Mouse (Mus musculus) midbrain, embryonic 13.5 days (tissue): Measurements from ENCODE around the gene Hist1h3a. TPM values are rescaled to one million over a fixed set of nuclear protein-coding genes. Genes with fewer than 3 reads are reported as not detected.

Experiments
- ATAC-seq: fragments of 200-750 bp; cut with Nextera tagmentation; 2 replicates; pipeline ENCODE4 v1.8.0; 2017; ENCODE audit warnings: mild to moderate bottlenecking, moderate TSS enrichment, moderate library complexity
- H3K27ac ChIP-seq: fragments of 300-500 bp; sonication (generic); 2 replicates; pipeline ENCODE4 v1.5.1; 2015; ENCODE audit warnings: inconsistent platforms, mild to moderate bottlenecking, moderate library complexity
- H3K27me3 ChIP-seq: fragments of 300-500 bp; sonication (generic); 2 replicates; pipeline ENCODE4 v1.6.1; 2015; ENCODE audit warnings: mild to moderate bottlenecking, inconsistent platforms
- H3K36me3 ChIP-seq: fragments of 300-500 bp; sonication (generic); 2 replicates; pipeline ENCODE4 v1.6.1; 2015; ENCODE audit warnings: mild to moderate bottlenecking, inconsistent platforms
- H3K4me1 ChIP-seq: fragments of 300-500 bp; sonication (generic); replicated peaks from 2 replicates; pipeline ENCODE4 v1.6.1; 2015; ENCODE audit warnings: inconsistent platforms
- H3K4me2 ChIP-seq: fragments of 300-500 bp; sonication (generic); replicated peaks from 2 replicates; pipeline ENCODE4 v1.6.1; 2015; ENCODE audit warnings: moderate library complexity, mild to moderate bottlenecking, inconsistent platforms
- H3K4me3 ChIP-seq: fragments of 300-500 bp; sonication (generic); replicated peaks from 2 replicates; pipeline ENCODE4 v1.5.1; 2015; ENCODE audit warnings: mild to moderate bottlenecking, inconsistent platforms
- H3K9ac ChIP-seq: fragments of 300-500 bp; sonication (generic); replicated peaks from 2 replicates; pipeline ENCODE4 v1.6.1; 2015; ENCODE audit warnings: mild to moderate bottlenecking, inconsistent platforms
- H3K9me3 ChIP-seq: fragments of 300-500 bp; sonication (generic); 2 replicates; pipeline ENCODE4 v1.6.1; 2016; ENCODE audit warnings: mild to moderate bottlenecking, inconsistent platforms
- WGBS: fragments of 180-500 bp; shearing (Covaris S2); methylation state at CpG from one replicate; pipeline ENCODE4 v1.1.7; 2015; 5-methylcytosine and 5-hydroxymethylcytosine counted together
- polyA plus RNA-seq: library from polyadenylated mRNA; unstranded; fragments of >200 nt; fragmentation: Nextera tagmentation; extraction: Ambion mirVana; gene quantifications from 2 replicates; pipeline ENCODE4 v1.2.1, GENCODE M21; 2015

The Hist1h3a gene
- polyA plus RNA-seq, 1 experiment from 2014 or later = 3.3 TPM

DNA sequence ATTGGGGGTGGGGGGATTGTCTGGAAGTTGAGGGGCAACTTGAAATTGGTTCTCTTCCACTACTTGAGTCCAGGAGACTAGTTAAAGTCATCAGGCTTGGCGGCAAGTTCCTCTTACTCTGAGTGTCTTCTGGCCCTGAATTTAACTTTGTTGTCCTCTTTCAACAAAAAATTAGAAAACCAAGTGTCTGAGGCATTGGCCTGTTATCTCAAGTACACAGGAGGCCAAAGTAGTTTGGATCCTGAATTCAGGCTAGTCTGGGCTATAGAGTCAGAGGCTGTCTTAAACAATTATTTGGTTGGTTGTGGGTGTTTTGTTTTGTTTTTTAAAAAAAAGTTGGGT lies 3.0 kb upstream of the Hist1h3a start:
- no peaks in the 10 kb centered on the region for H3K9me3 ChIP-seq
- no peaks in the 10 kb centered on the region for H3K27me3 ChIP-seq
- H3K36me3 ChIP-seq = no peaks in the 10 kb centered on the region
- no peak overlapping the region for H3K4me3 ChIP-seq
- H3K4me1 ChIP-seq = peaks cover 26% of the 10 kb centered on the region
- no peak overlapping the region for H3K27ac ChIP-seq
- no peak for ATAC-seq
- H3K4me2 ChIP-seq = no peak overlapping the region
- WGBS = 69% methylated on average over 1 of the region's 1 CpGs
- no peak overlapping the region for H3K9ac ChIP-seq

DNA sequence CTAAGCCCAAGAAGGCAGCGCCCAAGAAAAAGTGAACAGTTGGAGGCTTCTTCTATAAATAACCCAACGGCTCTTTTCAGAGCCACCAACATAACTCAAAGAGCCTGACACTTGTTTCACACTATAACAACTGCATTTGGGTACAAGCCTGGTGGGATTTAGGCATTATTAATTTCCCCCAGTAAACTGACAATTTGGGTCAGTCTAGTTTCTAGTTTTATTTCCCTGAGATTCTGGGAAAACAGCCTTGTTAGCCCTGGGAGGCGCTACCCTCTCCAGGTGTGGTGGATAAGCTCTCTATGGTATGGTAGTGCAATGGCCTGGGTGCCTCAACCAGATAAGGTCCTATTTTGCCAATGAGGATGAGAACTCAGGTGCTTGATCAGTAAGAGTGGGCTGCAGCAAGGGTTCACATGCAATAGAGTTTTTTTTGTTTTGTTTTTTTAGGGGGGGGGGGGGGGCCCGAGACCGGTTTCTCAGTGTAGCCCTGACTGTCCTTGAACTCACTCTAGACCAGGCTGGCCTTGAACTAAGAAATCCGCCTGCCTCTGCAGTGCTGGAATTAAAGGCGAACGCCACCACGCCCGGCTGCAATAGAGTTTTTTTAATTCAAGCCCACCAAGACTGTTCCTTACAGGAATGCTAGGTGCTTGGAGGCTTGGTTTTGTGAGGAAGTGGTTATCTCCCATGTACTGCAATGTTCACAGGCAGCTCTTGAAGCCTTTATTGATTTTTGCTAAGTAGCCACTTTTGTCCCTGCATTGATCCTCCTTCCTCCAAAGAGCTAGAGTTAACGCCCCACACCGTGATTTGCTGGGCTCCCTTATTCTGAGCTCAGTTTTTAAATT lies 2.4 kb upstream of the Hist1h3a start:
- Histone ChIP-seq H3K4me2 (peak overlapping the region; percentile 87), H3K27me3 (no peaks in the 10 kb centered on the region), H3K9ac (peak overlapping the region; percentile 74), H3K4me3 (peak overlapping the region; percentile 59), H3K27ac (peak overlapping the region; percentile 85), H3K36me3 (no peaks in the 10 kb centered on the region), H3K9me3 (no peaks in the 10 kb centered on the region), H3K4me1 (peaks cover 30% of the 10 kb centered on the region)
- WGBS = 26% methylated on average over 12 of the region's 12 CpGs
- no peak for ATAC-seq

DNA sequence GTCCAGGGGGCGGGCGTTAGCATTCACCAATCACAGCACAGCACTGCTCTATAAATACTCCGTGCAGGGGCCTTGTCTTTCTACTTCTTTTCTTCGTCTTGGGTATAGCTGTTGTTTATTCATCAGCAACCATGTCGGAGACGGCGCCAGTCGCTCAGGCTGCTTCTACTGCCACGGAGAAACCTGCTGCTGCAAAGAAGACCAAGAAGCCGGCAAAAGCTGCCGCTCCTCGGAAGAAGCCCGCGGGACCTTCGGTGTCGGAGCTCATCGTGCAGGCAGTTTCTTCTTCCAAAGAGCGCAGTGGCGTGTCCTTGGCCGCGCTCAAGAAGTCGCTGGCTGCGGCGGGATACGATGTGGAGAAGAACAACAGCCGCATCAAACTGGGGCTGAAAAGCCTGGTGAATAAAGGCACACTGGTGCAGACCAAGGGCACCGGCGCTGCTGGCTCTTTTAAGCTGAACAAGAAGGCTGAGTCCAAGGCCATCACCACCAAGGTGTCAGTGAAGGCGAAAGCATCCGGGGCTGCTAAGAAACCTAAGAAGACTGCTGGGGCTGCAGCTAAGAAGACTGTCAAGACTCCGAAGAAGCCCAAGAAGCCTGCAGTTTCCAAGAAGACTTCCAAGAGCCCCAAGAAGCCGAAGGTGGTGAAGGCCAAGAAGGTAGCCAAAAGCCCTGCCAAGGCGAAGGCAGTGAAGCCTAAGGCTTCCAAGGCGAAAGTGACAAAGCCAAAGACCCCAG lies 1.6 kb upstream of the Hist1h3a start, which contains the start of gene Hist1h1a:
TSS of gene Hist1h1a (plus strand) at position 81 of the 738 bp plus-strand sequence.
- peak within 1 kb of the TSS; percentile 59 for H3K4me3 ChIP-seq
- H3K9me3 ChIP-seq = no peaks in the 10 kb centered on the region
- ATAC-seq = peak; percentile 68
- no peaks in the 10 kb centered on the region for H3K27me3 ChIP-seq
- no peaks in the 10 kb centered on the region for H3K36me3 ChIP-seq
- H3K4me1 ChIP-seq = peaks cover 30% of the 10 kb centered on the region
- H3K4me2 ChIP-seq = peak within 1 kb of the TSS; percentile 87
- H3K9ac ChIP-seq = peak within 1 kb of the TSS; percentile 74
- peak within 1 kb of the TSS; percentile 85 for H3K27ac ChIP-seq
- WGBS = 2% methylated on average over 34 of the region's 34 CpGs

DNA sequence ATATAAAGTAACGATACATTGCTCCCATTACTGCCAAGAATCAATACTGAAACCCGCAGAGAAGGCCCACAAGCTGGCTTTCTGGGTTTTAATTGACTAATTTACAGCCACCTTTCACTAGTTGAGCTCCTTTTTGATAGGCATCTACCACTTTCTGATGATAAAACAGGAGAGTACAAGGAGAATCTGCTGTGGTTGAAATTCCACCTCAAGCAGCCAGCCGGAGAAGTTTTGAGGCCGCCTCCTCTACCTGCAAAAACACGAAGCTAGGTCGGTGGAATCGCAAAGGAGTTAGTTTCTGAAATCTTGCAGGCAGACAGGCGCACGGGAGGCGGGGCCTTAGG lies 1.0 kb upstream of the Hist1h3a start:
- H3K9me3 ChIP-seq = no peaks in the 10 kb centered on the region
- peak overlapping the region; percentile 85 for H3K27ac ChIP-seq
- H3K4me2 ChIP-seq = peak overlapping the region; percentile 87
- H3K9ac ChIP-seq = 0 out of 2 replicates have a peak overlapping the region, but pooled peaks have one; percentile 11
- no peak for ATAC-seq
- H3K27me3 ChIP-seq = no peaks in the 10 kb centered on the region
- 1% methylated on average over 10 of the region's 10 CpGs for WGBS
- no peaks in the 10 kb centered on the region for H3K36me3 ChIP-seq
- peak overlapping the region; percentile 59 for H3K4me3 ChIP-seq
- peaks cover 30% of the 10 kb centered on the region for H3K4me1 ChIP-seq

DNA sequence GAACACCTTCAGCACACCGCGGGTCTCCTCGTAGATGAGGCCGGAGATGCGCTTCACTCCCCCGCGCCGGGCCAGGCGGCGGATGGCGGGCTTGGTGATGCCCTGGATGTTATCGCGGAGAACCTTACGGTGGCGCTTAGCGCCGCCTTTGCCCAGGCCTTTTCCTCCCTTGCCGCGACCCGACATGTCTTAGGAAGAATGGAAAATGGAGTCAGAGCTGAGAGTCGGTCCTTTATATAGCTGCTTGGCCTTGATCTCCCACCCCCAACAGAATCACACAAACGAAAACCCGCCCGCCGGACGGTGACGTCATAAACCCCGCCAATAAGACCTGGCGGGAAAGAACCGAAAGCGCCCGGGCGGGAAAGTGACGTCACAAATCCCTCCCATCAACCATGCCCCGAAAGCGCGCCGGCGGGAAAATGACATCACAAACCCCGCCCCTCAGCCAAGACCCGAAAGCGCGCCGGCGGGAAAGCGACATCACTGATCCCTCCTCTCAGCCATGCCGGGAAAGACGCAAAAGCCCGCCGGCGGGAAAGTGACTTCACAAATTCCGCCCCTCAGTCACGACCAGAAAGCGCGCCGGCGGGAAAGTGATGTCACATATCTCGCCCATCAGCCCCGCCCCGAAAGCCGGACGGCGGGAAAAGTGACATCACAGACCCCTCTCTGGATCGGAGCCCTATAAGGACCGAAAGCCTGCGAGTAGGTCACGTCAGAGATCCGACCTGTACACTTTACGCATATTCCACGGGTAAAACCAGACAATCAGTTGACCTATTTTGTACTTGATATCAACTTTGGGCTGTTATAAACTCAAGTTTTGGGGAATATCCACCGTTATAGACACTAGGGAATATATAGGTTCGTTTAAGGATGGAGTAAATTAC lies 968 bp downstream of the Hist1h3a start, which contains the start of gene Hist1h4a:
TSS of gene Hist1h4a (minus strand) at position 259 of the 893 bp plus-strand sequence.
- Histone ChIP-seq H3K9me3 (no peaks in the 10 kb centered on the region), H3K4me1 (peaks cover 35% of the 10 kb centered on the region), H3K27me3 (no peaks in the 10 kb centered on the region), H3K4me3 (peak within 1 kb of the TSS; percentile 59), H3K9ac (peak within 1 kb of the TSS; percentile 66), H3K4me2 (peak within 1 kb of the TSS; percentile 87), H3K36me3 (no peaks in the 10 kb centered on the region), H3K27ac (peak within 1 kb of the TSS; percentile 84)
- ATAC-seq = peak; percentile 82
- WGBS = under 1% methylated on average over 61 of the region's 72 CpGs

DNA sequence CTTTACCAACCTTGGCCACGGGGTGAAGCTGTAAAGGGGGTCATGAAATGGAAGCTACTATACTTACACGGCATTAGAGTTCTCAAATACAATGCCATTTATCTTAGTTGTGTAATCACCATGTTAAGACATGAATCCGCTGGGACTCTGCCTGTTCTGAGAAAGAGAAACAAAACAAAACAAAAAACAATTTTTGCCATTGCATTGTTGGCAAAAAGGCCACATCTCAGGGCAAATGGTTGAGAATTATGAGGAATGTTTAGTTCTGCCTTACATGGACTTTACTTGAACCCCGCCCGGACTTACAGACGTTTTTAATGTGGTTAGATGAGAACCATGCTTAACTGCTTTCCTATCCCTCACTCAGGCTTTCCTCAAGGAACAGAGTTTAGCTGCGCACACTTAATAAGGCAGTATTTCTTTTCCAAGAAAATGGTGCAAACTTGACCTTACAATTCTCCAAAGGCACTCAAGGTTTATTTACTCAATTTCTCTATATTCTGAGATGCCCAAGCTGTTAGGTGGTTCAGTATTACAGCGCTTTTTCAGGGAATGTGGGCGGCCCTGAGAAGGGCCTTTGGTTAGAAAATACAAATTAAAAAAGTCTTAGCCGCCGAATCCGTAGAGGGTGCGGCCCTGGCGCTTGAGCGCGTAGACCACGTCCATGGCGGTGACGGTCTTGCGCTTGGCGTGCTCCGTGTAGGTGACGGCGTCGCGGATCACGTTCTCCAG lies 1.8 kb downstream of the Hist1h3a start:
- H3K4me3 ChIP-seq = peak overlapping the region; percentile 59
- H3K9me3 ChIP-seq = no peaks in the 10 kb centered on the region
- peak overlapping the region; percentile 66 for H3K9ac ChIP-seq
- WGBS = 2% methylated on average over 22 of the region's 27 CpGs
- H3K36me3 ChIP-seq = no peaks in the 10 kb centered on the region
- H3K27ac ChIP-seq = peak overlapping the region; percentile 84
- peaks cover 35% of the 10 kb centered on the region for H3K4me1 ChIP-seq
- no peaks in the 10 kb centered on the region for H3K27me3 ChIP-seq
- no peak for ATAC-seq
- H3K4me2 ChIP-seq = peak overlapping the region; percentile 87

DNA sequence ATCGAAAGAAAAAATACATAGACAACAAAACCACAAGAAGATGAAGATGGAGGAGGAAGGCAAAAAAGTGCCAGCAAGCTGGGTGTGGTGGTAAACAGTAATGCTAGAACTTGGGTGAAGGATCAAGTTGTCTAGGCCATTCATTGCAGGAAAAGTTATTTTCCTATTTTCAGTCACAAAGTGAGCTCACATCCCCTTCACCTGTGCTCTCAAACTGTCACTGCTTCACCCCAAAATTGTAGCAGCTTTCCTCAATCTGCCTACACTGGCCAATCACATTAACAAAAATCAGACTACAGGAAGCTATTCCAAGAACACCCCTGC lies 2.3 kb downstream of the Hist1h3a start:
- Histone ChIP-seq H3K9me3 (no peaks in the 10 kb centered on the region), H3K4me2 (peak overlapping the region; percentile 87), H3K27ac (peak overlapping the region; percentile 84; the same call in 1 of the 2 replicates), H3K4me1 (peaks cover 35% of the 10 kb centered on the region), H3K4me3 (peak overlapping the region; percentile 59), H3K27me3 (no peaks in the 10 kb centered on the region), H3K9ac (peak overlapping the region; percentile 66; the same call in 1 of the 2 replicates), H3K36me3 (no peaks in the 10 kb centered on the region)
- 74% methylated on average over 1 of the region's 1 CpGs for WGBS
- ATAC-seq = no peak

DNA sequence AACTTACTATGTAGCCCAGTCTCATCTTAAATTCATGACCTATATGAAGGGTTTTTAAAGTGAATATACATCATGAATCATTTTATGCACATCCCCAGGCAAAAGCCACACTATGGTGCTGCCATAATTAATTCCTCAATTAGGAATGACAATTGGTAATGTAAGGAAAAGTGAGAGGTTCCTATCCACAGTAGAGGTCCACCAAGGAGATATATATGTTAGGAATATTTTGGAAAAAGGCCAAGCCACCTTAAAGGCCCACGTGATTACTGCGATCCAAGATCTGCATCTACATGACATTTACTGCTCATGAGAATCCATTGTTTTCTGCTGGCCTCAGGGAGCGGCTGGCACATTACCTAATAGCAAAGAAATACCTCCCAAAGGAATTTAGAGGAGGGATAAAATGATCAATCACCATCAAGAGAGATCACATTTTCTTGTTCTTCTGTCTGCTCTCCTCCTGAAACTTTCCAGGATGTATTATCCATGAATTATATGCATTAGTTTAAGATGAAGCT lies 2.9 kb downstream of the Hist1h3a start:
- no peak for ATAC-seq
- 83% methylated on average over 3 of the region's 3 CpGs for WGBS
- Histone ChIP-seq H3K4me2 (no peak overlapping the region), H3K4me1 (peaks cover 32% of the 10 kb centered on the region), H3K4me3 (no peak overlapping the region), H3K27ac (no peak overlapping the region), H3K9me3 (no peaks in the 10 kb centered on the region), H3K27me3 (no peaks in the 10 kb centered on the region), H3K36me3 (no peaks in the 10 kb centered on the region), H3K9ac (no peak overlapping the region)

DNA sequence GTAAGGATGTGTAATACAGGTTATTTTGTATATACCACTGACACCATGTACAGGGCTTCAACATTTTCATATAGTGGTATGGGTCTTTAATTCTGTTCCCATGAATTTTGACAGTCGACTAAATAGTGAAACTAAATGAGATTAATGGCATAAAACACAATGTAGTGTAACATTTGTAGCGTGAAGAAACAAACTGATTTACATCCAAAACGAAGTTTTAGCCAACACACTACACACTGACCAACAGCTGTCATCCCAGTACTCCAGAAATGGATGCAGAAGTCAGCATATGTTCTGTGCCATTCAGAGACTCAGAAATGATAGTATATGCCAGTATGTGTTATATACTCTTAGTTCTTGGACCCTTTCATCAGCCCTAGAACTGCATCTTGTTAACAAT lies 4.3 kb downstream of the Hist1h3a start:
- H3K9ac ChIP-seq = no peak overlapping the region
- no peaks in the 10 kb centered on the region for H3K9me3 ChIP-seq
- H3K4me2 ChIP-seq = no peak overlapping the region
- H3K36me3 ChIP-seq = no peaks in the 10 kb centered on the region
- WGBS = 50% methylated on average over 3 of the region's 3 CpGs
- H3K27ac ChIP-seq = no peak overlapping the region
- no peak overlapping the region for H3K4me3 ChIP-seq
- H3K27me3 ChIP-seq = no peaks in the 10 kb centered on the region
- H3K4me1 ChIP-seq = peaks cover 23% of the 10 kb centered on the region
- no peak for ATAC-seq

DNA sequence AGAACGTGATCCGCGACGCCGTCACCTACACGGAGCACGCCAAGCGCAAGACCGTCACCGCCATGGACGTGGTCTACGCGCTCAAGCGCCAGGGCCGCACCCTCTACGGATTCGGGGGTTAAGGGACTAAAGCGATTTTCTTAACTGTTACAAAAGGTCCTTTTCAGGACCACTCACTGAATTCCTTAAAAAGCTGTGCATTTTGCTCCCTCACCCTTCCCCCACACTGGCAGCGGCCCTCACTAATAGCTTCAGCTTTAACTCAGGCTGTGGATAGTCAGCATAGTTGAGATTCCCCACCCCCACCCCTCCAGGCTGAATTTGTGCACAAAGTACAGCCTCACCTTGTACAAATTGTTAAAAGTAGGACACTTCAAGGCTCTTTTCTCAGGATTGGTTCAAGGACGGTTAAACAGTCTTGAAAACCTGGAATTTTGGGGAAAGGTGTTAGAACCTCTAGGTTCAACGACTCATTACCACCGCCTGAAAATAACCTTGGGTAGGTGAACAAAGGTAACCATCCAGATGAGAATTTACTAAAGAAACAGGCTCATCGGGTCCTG lies 4.9 kb downstream of the Hist1h3a start:
- H3K4me1 ChIP-seq = peaks cover 24% of the 10 kb centered on the region
- H3K27ac ChIP-seq = peak overlapping the region; percentile 82
- H3K27me3 ChIP-seq = no peaks in the 10 kb centered on the region
- H3K9me3 ChIP-seq = no peaks in the 10 kb centered on the region
- H3K4me3 ChIP-seq = peak overlapping the region; percentile 38
- H3K36me3 ChIP-seq = no peaks in the 10 kb centered on the region
- H3K9ac ChIP-seq = peak overlapping the region; percentile 64
- H3K4me2 ChIP-seq = peak overlapping the region; percentile 64
- 2% methylated on average over 19 of the region's 23 CpGs for WGBS
- ATAC-seq = peak; percentile 18; the same call in 1 of the 2 replicates

DNA sequence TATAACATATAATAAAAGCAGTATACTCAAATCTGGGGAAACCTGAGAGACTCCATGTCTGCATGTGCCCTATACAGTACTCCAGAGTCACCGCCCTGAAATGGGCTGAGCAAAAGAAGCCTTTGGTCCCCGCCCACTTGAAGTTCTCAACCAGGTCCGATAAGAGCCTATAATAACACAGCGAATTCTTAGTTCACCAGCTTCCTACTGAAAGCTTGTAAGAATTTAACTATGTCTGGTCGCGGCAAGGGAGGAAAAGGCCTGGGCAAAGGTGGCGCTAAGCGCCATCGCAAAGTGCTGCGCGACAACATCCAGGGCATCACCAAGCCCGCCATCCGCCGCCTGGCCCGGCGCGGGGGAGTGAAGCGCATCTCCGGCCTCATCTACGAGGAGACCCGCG lies 5.4 kb downstream of the Hist1h3a start, which contains the start of gene Hist1h4b:
TSS of gene Hist1h4b (plus strand) at position 224 of the 400 bp plus-strand sequence.
- ATAC-seq = peak; percentile 72
- under 1% methylated on average over 17 of the region's 22 CpGs for WGBS
- no peaks in the 10 kb centered on the region for H3K36me3 ChIP-seq

More for the DNA sequence above, 5.4 kb downstream of the Hist1h3a start, which contains the start of gene Hist1h4b:
- H3K27ac ChIP-seq = peak within 1 kb of the TSS; percentile 82
- H3K4me2 ChIP-seq = peak within 1 kb of the TSS; percentile 64
- peak within 1 kb of the TSS; percentile 38 for H3K4me3 ChIP-seq
- peaks cover 24% of the 10 kb centered on the region for H3K4me1 ChIP-seq
- H3K27me3 ChIP-seq = no peaks in the 10 kb centered on the region
- no peaks in the 10 kb centered on the region for H3K9me3 ChIP-seq
- H3K9ac ChIP-seq = peak within 1 kb of the TSS; percentile 64
